Mouse (Mus musculus) lung, postnatal 0 days (tissue): ENCODE results near the gene Slc4a4.

Experiments
- CTCF ChIP-seq: IDR thresholded peaks from 2 replicates; pipeline ENCODE4 v1.5.1; 2016; ENCODE audit warnings: antibody characterized with exemption, mild to moderate bottlenecking
- EP300 ChIP-seq: IDR thresholded peaks from 2 replicates; pipeline ENCODE4 v1.6.1; 2016; ENCODE audit warnings: antibody characterized with exemption, mild to moderate bottlenecking, control low read depth

- TF ChIP-seq EP300 (no peak), CTCF (no peak)
These were observed 201.3 kb downstream of the Slc4a4 start for GRCm38 (mm10) chr5:89087916-89088315.
